Mouse (Mus musculus): ENCODE data around the gene Erg28.
A peak's percentile ranks its signal among the peaks of the same experiment; 100 is the strongest.

The Erg28 gene

GRCm38 (mm10) chr12:85824438-85825264 lies at the start of gene Erg28, which contains the start of gene Ttll5:
Gene Erg28 (minus strand): TSS chr12:85824550.
Gene Ttll5 (plus strand): TSS chr12:85824659.
- DNase-seq = peak; percentile 95

- peak; percentile 66 for DNase-seq
Observed at GRCm38 (mm10) chr12:85869423-85869822, 45.1 kb upstream of the Erg28 start.

GRCm38 (mm10) chr12:85867125-85867524 lies 42.8 kb upstream of the Erg28 start:
- DNase-seq = no peak

GRCm38 (mm10) chr12:85866624-85867023 lies 42.3 kb upstream of the Erg28 start:
- DNase-seq = no peak

GRCm38 (mm10) chr12:85865526-85865925 lies 41.2 kb upstream of the Erg28 start:
- peak; percentile 56 for DNase-seq

GRCm38 (mm10) chr12:85862514-85862913 lies 38.2 kb upstream of the Erg28 start:
- DNase-seq = no peak

GRCm38 (mm10) chr12:85859511-85860189 lies 35.3 kb upstream of the Erg28 start:
- DNase-seq = peak; percentile 26

GRCm38 (mm10) chr12:85859111-85859510 lies 34.8 kb upstream of the Erg28 start:
- DNase-seq = peak; percentile 28

- no peak for DNase-seq
Observed at GRCm38 (mm10) chr12:85857300-85857699, 33.0 kb upstream of the Erg28 start.

GRCm38 (mm10) chr12:85854271-85854670 lies 29.9 kb upstream of the Erg28 start:
- DNase-seq = peak; percentile 76

- DNase-seq = no peak
Observed at GRCm38 (mm10) chr12:85853836-85854235, 29.5 kb upstream of the Erg28 start.

- DNase-seq = no peak
Observed at GRCm38 (mm10) chr12:85850661-85851060, 26.3 kb upstream of the Erg28 start.

GRCm38 (mm10) chr12:85848164-85848958 lies 24.0 kb upstream of the Erg28 start:
- peak; percentile 78 for DNase-seq

GRCm38 (mm10) chr12:85839371-85840000 lies 15.1 kb upstream of the Erg28 start:
- DNase-seq = no peak

- no peak for DNase-seq
Observed at GRCm38 (mm10) chr12:85837765-85838164, 13.4 kb upstream of the Erg28 start.

- no peak for DNase-seq
Observed at GRCm38 (mm10) chr12:85834543-85834942, 10.2 kb upstream of the Erg28 start.

- peak; percentile 72 for DNase-seq
Observed at GRCm38 (mm10) chr12:85830691-85831090, 6.3 kb upstream of the Erg28 start.

GRCm38 (mm10) chr12:85829866-85830265 lies 5.5 kb upstream of the Erg28 start:
- no peak for DNase-seq

GRCm38 (mm10) chr12:85828856-85829255 lies 4.5 kb upstream of the Erg28 start:
- no peak for DNase-seq

- no peak for DNase-seq
Observed at GRCm38 (mm10) chr12:85825822-85826221, 1.5 kb upstream of the Erg28 start.

- DNase-seq = no peak
Observed at GRCm38 (mm10) chr12:85825361-85825760, 1.0 kb upstream of the Erg28 start.

GRCm38 (mm10) chr12:85822051-85822450 lies 2.3 kb downstream of the Erg28 start:
- DNase-seq = peak; percentile 32

- peak; percentile 84 for DNase-seq
Observed at GRCm38 (mm10) chr12:85813599-85813998, 10.8 kb downstream of the Erg28 start.
